Mouse (Mus musculus) midbrain, postnatal 0 days (tissue): ENCODE data around the gene Rab25. TPM values are rescaled to one million over a fixed set of nuclear protein-coding genes. Genes with fewer than 3 reads are reported as not detected.

Source experiments
- ATAC-seq: fragments of 200-750 bp; cut with Nextera tagmentation; 2 replicates; pipeline ENCODE4 v1.8.0; 2017; ENCODE audit warnings: moderate number of reproducible peaks, mild to moderate bottlenecking, moderate TSS enrichment, moderate library complexity; ENCODE audit not compliant: low FRiP score
- DNase-seq: peaks from one replicate; pipeline ENCODE4 v3.0.0-alpha.2; 2015; ENCODE audit warnings: low spot score
- H3K27ac ChIP-seq: fragments of 300-500 bp; sonication (generic); 2 replicates; pipeline ENCODE4 v1.5.1; 2014; ENCODE audit warnings: low read depth, mild to moderate bottlenecking, low read length, mixed read lengths
- H3K27me3 ChIP-seq: fragments of 300-500 bp; sonication (generic); 2 replicates; pipeline ENCODE4 v1.6.1; 2014; ENCODE audit warnings: low read length, control low read depth, mixed read lengths; ENCODE audit not compliant: insufficient read depth
- H3K36me3 ChIP-seq: fragments of 300-500 bp; sonication (generic); 2 replicates; pipeline ENCODE4 v1.6.1; 2014; ENCODE audit warnings: low read length, control low read depth, mixed read lengths; ENCODE audit not compliant: insufficient read depth
- H3K4me1 ChIP-seq: fragments of 300-500 bp; sonication (generic); 2 replicates; pipeline ENCODE4 v1.6.1; 2014; ENCODE audit warnings: mild to moderate bottlenecking, control low read depth, antibody characterized with exemption, low read length, mixed read lengths; ENCODE audit not compliant: insufficient read depth
- H3K4me2 ChIP-seq: fragments of 300-500 bp; sonication (generic); 2 replicates; pipeline ENCODE4 v1.6.1; 2014; ENCODE audit warnings: low read depth, mild to moderate bottlenecking, low read length, mixed read lengths; ENCODE audit not compliant: poor library complexity, severe bottlenecking
- H3K4me3 ChIP-seq: fragments of 300-500 bp; sonication (generic); 2 replicates; pipeline ENCODE4 v1.5.1; 2014; ENCODE audit warnings: low read depth, mild to moderate bottlenecking, low read length, moderate library complexity
- H3K9ac ChIP-seq: fragments of 300-500 bp; sonication (generic); replicated peaks from 2 replicates; pipeline ENCODE4 v1.6.1; 2014; ENCODE audit warnings: mild to moderate bottlenecking, low read length, moderate library complexity, mixed read lengths; ENCODE audit not compliant: poor library complexity, severe bottlenecking
- H3K9me3 ChIP-seq: fragments of 300-500 bp; sonication (generic); 2 replicates; pipeline ENCODE4 v1.6.1; 2016; ENCODE audit warnings: low read length, control low read depth
- CTCF ChIP-seq: IDR thresholded peaks from 2 replicates; pipeline ENCODE4 v1.5.1; 2016; ENCODE audit warnings: antibody characterized with exemption, mild to moderate bottlenecking
- WGBS: fragments of 180-500 bp; shearing (Covaris S2); extraction: QIAGEN DNeasy Blood & Tissue Kit; methylation state at CpG from one replicate; pipeline ENCODE4 v1.1.7; 2014; 5-methylcytosine and 5-hydroxymethylcytosine counted together
- polyA plus RNA-seq: library from polyadenylated mRNA; unstranded; fragments of >200 nt; fragmentation: Nextera tagmentation; extraction: Ambion mirVana; gene quantifications from 2 replicates; pipeline ENCODE4 v1.2.1, GENCODE M21; 2015
- total RNA-seq: library from RNA; depleted of rRNA; stranded (reverse); fragments of >200 nt; gene quantifications from 2 replicates; pipeline ENCODE4 v1.2.3, GENCODE M21; 2014

Rab25 gene
- total and polyA plus RNA-seq, 2 experiments from 2014 or later, result 0.46 to 0.60 TPM

GRCm38 (mm10) chr3:88536103-88536930, 11.8 kb downstream of the Rab25 start:
- H3K9ac ChIP-seq, result peak overlapping the region; percentile 44
- TF ChIP-seq CTCF, result no peak

GRCm38 (mm10) chr3:88535527-88535926, 12.6 kb downstream of the Rab25 start:
- DNase-seq (no peak), ATAC-seq (no peak)
- peak overlapping the region; percentile 43; the same call in 1 of the 2 replicates for H3K27ac ChIP-seq
- no peaks in the 10 kb centered on the region for H3K9me3 ChIP-seq
- 22% methylated on average over 4 of the region's 4 CpGs for WGBS
- peaks cover 19% of the 10 kb centered on the region for H3K4me1 ChIP-seq
- H3K27me3 ChIP-seq, result no peaks in the 10 kb centered on the region
- H3K9ac ChIP-seq, result peak overlapping the region; percentile 45
- H3K4me2 ChIP-seq, result peak overlapping the region; percentile 84
- H3K4me3 ChIP-seq, result peak overlapping the region; percentile 48
- TF ChIP-seq CTCF, result no peak
- peaks cover 23% of the 10 kb centered on the region for H3K36me3 ChIP-seq

More at GRCm38 (mm10) chr3:88536103-88536930, 11.8 kb downstream of the Rab25 start:
- Histone ChIP-seq H3K4me1 (peaks cover 19% of the 10 kb centered on the region), H3K36me3 (peaks cover 23% of the 10 kb centered on the region), H3K4me2 (peak overlapping the region; percentile 84), H3K4me3 (peak overlapping the region; percentile 48), H3K27ac (peak overlapping the region; percentile 48), H3K27me3 (no peaks in the 10 kb centered on the region), H3K9me3 (no peaks in the 10 kb centered on the region)
- whole genome bisulfite sequencing, result 2% methylated on average over 63 of the region's 64 CpGs
- ATAC-seq, result no peak
- peak; percentile 63 for DNase-seq

GRCm38 (mm10) chr3:88535005-88535404, 13.1 kb downstream of the Rab25 start:
- H3K4me2 ChIP-seq, result peak overlapping the region; percentile 84
- DNase-seq (no peak), ATAC-seq (no peak)
- 11% methylated on average over 3 of the region's 3 CpGs for WGBS
- peak overlapping the region; percentile 48 for H3K4me3 ChIP-seq
- peak overlapping the region; percentile 27; the same call in 1 of the 2 replicates for H3K27ac ChIP-seq
- peaks cover 23% of the 10 kb centered on the region for H3K36me3 ChIP-seq
- peaks cover 24% of the 10 kb centered on the region for H3K4me1 ChIP-seq
- H3K9me3 ChIP-seq, result no peaks in the 10 kb centered on the region
- H3K27me3 ChIP-seq, result no peaks in the 10 kb centered on the region
- TF ChIP-seq CTCF, result no peak
- H3K9ac ChIP-seq, result peak overlapping the region; percentile 45

- H3K4me1 ChIP-seq, result peaks cover 29% of the 10 kb centered on the region
- 0% methylated on average over 4 of the region's 5 CpGs for WGBS
- no peaks in the 10 kb centered on the region for H3K27me3 ChIP-seq
- H3K4me2 ChIP-seq, result peak overlapping the region; percentile 84
- H3K4me3 ChIP-seq, result peak overlapping the region; percentile 48
- H3K9ac ChIP-seq, result peak overlapping the region; percentile 70
- ATAC-seq (no peak; the same call in 1 of the 2 replicates), DNase-seq (no peak)
- H3K27ac ChIP-seq, result peak overlapping the region; percentile 84
- no peaks in the 10 kb centered on the region for H3K9me3 ChIP-seq
- peaks cover 22% of the 10 kb centered on the region for H3K36me3 ChIP-seq
- TF ChIP-seq CTCF, result no peak
Measured at GRCm38 (mm10) chr3:88533706-88534105, 14.4 kb downstream of the Rab25 start.

- Histone ChIP-seq H3K4me3 (peak overlapping the region; percentile 48), H3K27me3 (no peaks in the 10 kb centered on the region), H3K36me3 (peaks cover 14% of the 10 kb centered on the region), H3K9me3 (no peaks in the 10 kb centered on the region), H3K4me1 (peaks cover 31% of the 10 kb centered on the region), H3K9ac (peak overlapping the region; percentile 70), H3K4me2 (peak overlapping the region; percentile 84), H3K27ac (peak overlapping the region; percentile 84)
- DNase-seq (peak; percentile 51), ATAC-seq (peak; percentile 18; the same call in 1 of the 2 replicates)
- WGBS, result under 1% methylated on average over 31 of the region's 40 CpGs
- TF ChIP-seq CTCF, result no peak
Measured at GRCm38 (mm10) chr3:88532689-88533511, 15.2 kb downstream of the Rab25 start.
